Mouse (Mus musculus): Measurements from ENCODE around the gene Ugt2b35. TPM values are rescaled to one million over a fixed set of nuclear protein-coding genes. Genes with fewer than 3 reads are reported as not detected.

The Ugt2b35 gene
- polyA plus RNA-seq, 1 experiment from 2014 or later, result not detected

Other genes with a start within 250 kb of the Ugt2b35 start
- gene Ythdc1, start 196.6 kb upstream of the Ugt2b35 start, polyA plus RNA-seq (2014; fragmentation: Nextera tagmentation; extraction: Ambion mirVana), result 44.6 and 45.4 TPM in 2 replicates
- not detected in 2 replicates for gene Ugt2b34, start 93.9 kb upstream of the Ugt2b35 start, polyA plus RNA-seq (2014; fragmentation: Nextera tagmentation; extraction: Ambion mirVana)
- gene Ugt2b1, start 74.3 kb upstream of the Ugt2b35 start, polyA plus RNA-seq (2014; fragmentation: Nextera tagmentation; extraction: Ambion mirVana), result not detected in 2 replicates
- gene Ugt2b36, start 91.7 kb downstream of the Ugt2b35 start, polyA plus RNA-seq (2014; fragmentation: Nextera tagmentation; extraction: Ambion mirVana), result not detected in 2 replicates
- gene Ugt2b5, start 139.5 kb downstream of the Ugt2b35 start, polyA plus RNA-seq (2014; fragmentation: Nextera tagmentation; extraction: Ambion mirVana), result 0.14 TPM in 1 of 2 replicates, not detected in the other

All from neural tube, embryonic 14.5 days (tissue).